26 mouse cellular contexts compared by ENCODE assay signal in genomic region chr13:54443693-54444092, GRCm38 (mm10). TPM values are rescaled to one million over a fixed set of nuclear protein-coding genes. Genes with fewer than 3 reads are reported as not detected.
DNase-seq lines count a peak whose midpoint lies in the region; ATAC-seq and TF ChIP-seq lines count a peak whose summit lies in the region.
"Had no signal": no experiment of that assay in that cellular context is flagged by ENCODE, and none has a peak within 500 bp of the region (broad histone marks: within the 10 kb centered on the region; RNA-seq: fewer than 3 reads in every experiment).

No protein-coding gene starts in this region.

- no peaks in the 10 kb centered on the region for H3K36me3 ChIP-seq in forebrain, embryonic 14.5 days (ENCODE audit: control insufficient read depth, insufficient read depth, low read length)
- no peaks in the 10 kb centered on the region for H3K36me3 ChIP-seq in forebrain, embryonic 15.5 days
- H3K36me3 ChIP-seq in lung, embryonic 14.5 days (ENCODE audit: insufficient read depth) = no peaks in the 10 kb centered on the region
- H3K36me3 ChIP-seq: embryonic facial prominence, embryonic 10.5 days; heart, embryonic 13.5 days; hindbrain, embryonic 13.5 days; intestine, embryonic 15.5 days; limb, embryonic 10.5 days; liver, embryonic 12.5 days; lung, embryonic 15.5 days; midbrain, embryonic 12.5 days; neural tube, embryonic 12.5 days had no signal

- peak; percentile 69 for DNase-seq in forebrain, embryonic 14.5 days (ENCODE audit: low spot score)
- DNase-seq in lung, embryonic 14.5 days = peak; percentile 39
- DNase-seq in lung, postnatal 36 days = no peak
- peak; percentile 25 for DNase-seq in adipocyte (ENCODE audit: low spot score)
- peak; percentile 73 for DNase-seq in layer of hippocampus, adult 9-11 months
- no peak for DNase-seq in gastrocnemius, postnatal 25 days
- DNase-seq: adrenal gland, adult 2 months; B cell, adult 2 months; cerebellum, adult 11 months; gastrocnemius, adult 2 months; kidney, adult 9 months; kidney, postnatal 25 days; right cerebral cortex, postnatal 25 days; thymus, adult 2 months had no signal

- H3K4me2 ChIP-seq in forebrain, embryonic 14.5 days (ENCODE audit: low read length) = no peak overlapping the region
- no peak overlapping the region for H3K4me2 ChIP-seq in forebrain, embryonic 15.5 days (replicated peaks)
- H3K4me2 ChIP-seq in lung, embryonic 14.5 days = no peak overlapping the region
- H3K4me2 ChIP-seq: forebrain, embryonic 13.5 days; heart, embryonic 13.5 days; hindbrain, embryonic 13.5 days; intestine, embryonic 15.5 days; liver, embryonic 12.5 days; lung, embryonic 15.5 days; midbrain, embryonic 12.5 days; neural tube, embryonic 12.5 days had no signal

- 79% methylated on average over 3 of the region's 3 CpGs for WGBS in forebrain, embryonic 14.5 days
- WGBS in forebrain, embryonic 15.5 days = 61% methylated on average over 3 of the region's 3 CpGs
- 67% methylated on average over 3 of the region's 3 CpGs for WGBS in lung, embryonic 14.5 days

- no peak overlapping the region for H3K4me3 ChIP-seq in forebrain, embryonic 14.5 days (ENCODE audit: low read depth, low read length)
- no peak overlapping the region for H3K4me3 ChIP-seq in forebrain, embryonic 15.5 days
- no peak overlapping the region for H3K4me3 ChIP-seq in lung, embryonic 14.5 days (ENCODE audit: low read depth, low read length)
- H3K4me3 ChIP-seq: embryonic facial prominence, embryonic 10.5 days; forebrain, embryonic 13.5 days; gastrocnemius, adult 2 months; heart, embryonic 13.5 days; hindbrain, embryonic 13.5 days; intestine, embryonic 15.5 days; limb, embryonic 10.5 days; liver, embryonic 12.5 days; lung, embryonic 15.5 days; midbrain, embryonic 12.5 days; neural tube, embryonic 12.5 days had no signal

- H3K9ac ChIP-seq in forebrain, embryonic 14.5 days (ENCODE audit: low read length) = no peak overlapping the region
- no peak overlapping the region for H3K9ac ChIP-seq in forebrain, embryonic 15.5 days (replicated peaks)
- H3K9ac ChIP-seq in lung, embryonic 14.5 days = no peak overlapping the region
- H3K9ac ChIP-seq: forebrain, embryonic 13.5 days; heart, embryonic 13.5 days; hindbrain, embryonic 13.5 days; intestine, embryonic 15.5 days; liver, embryonic 12.5 days; lung, embryonic 15.5 days; midbrain, embryonic 12.5 days; neural tube, embryonic 12.5 days had no signal

- ATAC-seq in forebrain, embryonic 14.5 days = no peak
- ATAC-seq in forebrain, embryonic 15.5 days (replicated peaks) = no peak
- ATAC-seq in lung, embryonic 14.5 days (ENCODE audit: insufficient read depth) = no peak
- ATAC-seq: forebrain, embryonic 13.5 days; intestine, embryonic 15.5 days; liver, embryonic 12.5 days had no signal

- no peak overlapping the region for H3K27ac ChIP-seq in forebrain, embryonic 14.5 days (ENCODE audit: low read depth, low read length)
- H3K27ac ChIP-seq in forebrain, embryonic 15.5 days (replicated peaks) = no peak overlapping the region; the same call in 1 of the 2 replicates
- H3K27ac ChIP-seq in lung, embryonic 14.5 days (ENCODE audit: low read depth) = no peak overlapping the region
- H3K27ac ChIP-seq: embryonic facial prominence, embryonic 10.5 days; forebrain, embryonic 13.5 days; gastrocnemius, adult 2 months; heart, embryonic 13.5 days; hindbrain, embryonic 13.5 days; intestine, embryonic 15.5 days; limb, embryonic 10.5 days; liver, embryonic 12.5 days; lung, embryonic 15.5 days; macrophage; midbrain, embryonic 12.5 days; neural tube, embryonic 12.5 days had no signal

- H3K9me3 ChIP-seq in forebrain, embryonic 14.5 days (replicated peaks; ENCODE audit: control insufficient read depth, low read length) = no peaks in the 10 kb centered on the region
- no peaks in the 10 kb centered on the region for H3K9me3 ChIP-seq in forebrain, embryonic 15.5 days
- H3K9me3 ChIP-seq in lung, embryonic 14.5 days (ENCODE audit: low read depth, low read length) = no peaks in the 10 kb centered on the region
- H3K9me3 ChIP-seq: embryonic facial prominence, embryonic 10.5 days; forebrain, embryonic 13.5 days; heart, embryonic 13.5 days; hindbrain, embryonic 13.5 days; intestine, embryonic 15.5 days; limb, embryonic 10.5 days; liver, embryonic 12.5 days; lung, embryonic 15.5 days; midbrain, embryonic 12.5 days; neural tube, embryonic 12.5 days had no signal

- peaks cover 3% of the 10 kb centered on the region; the same call in 1 of the 2 replicates for H3K4me1 ChIP-seq in forebrain, embryonic 14.5 days (ENCODE audit: control insufficient read depth, insufficient read depth, low read length)
- H3K4me1 ChIP-seq in forebrain, embryonic 15.5 days = peaks cover 16% of the 10 kb centered on the region
- H3K4me1 ChIP-seq in lung, embryonic 14.5 days (ENCODE audit: insufficient read depth) = peaks cover 6% of the 10 kb centered on the region

- TF ChIP-seq CTCF in lung, embryonic 14.5 days (IDR thresholded peaks at IDR 0.05; ENCODE audit: low read depth) = no peak

- H3K27me3 ChIP-seq in forebrain, embryonic 14.5 days (replicated peaks; ENCODE audit: control insufficient read depth, insufficient read depth, low read length) = no peaks in the 10 kb centered on the region
- no peaks in the 10 kb centered on the region for H3K27me3 ChIP-seq in forebrain, embryonic 15.5 days
- no peaks in the 10 kb centered on the region for H3K27me3 ChIP-seq in lung, embryonic 14.5 days (ENCODE audit: insufficient read depth, low read length)
- H3K27me3 ChIP-seq: intestine, embryonic 15.5 days; lung, embryonic 15.5 days had no signal

RNA-seq across cellular contexts. Expression of gene Thoc3, which starts 25.0 kb away (rescaled TPM):
- polyA plus RNA-seq in forebrain, embryonic 14.5 days (2014; fragmentation: Nextera tagmentation; extraction: Ambion mirVana) = 114 and 117 TPM in 2 replicates
- 93.8 and 99.1 TPM in 2 replicates for polyA plus RNA-seq in forebrain, embryonic 15.5 days (2015; fragmentation: Nextera tagmentation; extraction: Ambion mirVana)
- 152 and 155 TPM in 2 replicates for polyA plus RNA-seq in lung, embryonic 14.5 days (2014; fragmentation: Nextera tagmentation; extraction: Ambion mirVana)
- total RNA-seq in gastrocnemius, postnatal 25 days (2021) = 10 to 100 TPM; 11.3 to 13.8 TPM

RNA-seq across cellular contexts. Expression of gene Simc1, which starts 59.9 kb away (rescaled TPM):
- polyA plus RNA-seq in forebrain, embryonic 14.5 days (2014; fragmentation: Nextera tagmentation; extraction: Ambion mirVana) = 23.0 and 25.9 TPM in 2 replicates
- 24.1 and 25.7 TPM in 2 replicates for polyA plus RNA-seq in forebrain, embryonic 15.5 days (2015; fragmentation: Nextera tagmentation; extraction: Ambion mirVana)
- 15.0 and 16.3 TPM in 2 replicates for polyA plus RNA-seq in lung, embryonic 14.5 days (2014; fragmentation: Nextera tagmentation; extraction: Ambion mirVana)
- 1 to 10 TPM; 1.7 TPM for total RNA-seq in gastrocnemius, postnatal 25 days (2021)

Comparison
In these comparisons a context has a peak if more than half of its experiments do, and no peak if none do; other contexts are left out.
1. DNase-seq: peak in forebrain, embryonic 14.5 days (single experiment), lung, embryonic 14.5 days (single experiment), adipocyte (single experiment) and layer of hippocampus, adult 9-11 months (single experiment); none in lung, postnatal 36 days (single experiment) and gastrocnemius, postnatal 25 days (single experiment).